Mouse (Mus musculus): ENCODE measurements around the gene Wdr4.
"Not testable (repeated sequence)": the region's sequence is repeated elsewhere in the genome, so short reads cannot be mapped to it uniquely, and the experiment has no call there.

Wdr4 gene

DNA sequence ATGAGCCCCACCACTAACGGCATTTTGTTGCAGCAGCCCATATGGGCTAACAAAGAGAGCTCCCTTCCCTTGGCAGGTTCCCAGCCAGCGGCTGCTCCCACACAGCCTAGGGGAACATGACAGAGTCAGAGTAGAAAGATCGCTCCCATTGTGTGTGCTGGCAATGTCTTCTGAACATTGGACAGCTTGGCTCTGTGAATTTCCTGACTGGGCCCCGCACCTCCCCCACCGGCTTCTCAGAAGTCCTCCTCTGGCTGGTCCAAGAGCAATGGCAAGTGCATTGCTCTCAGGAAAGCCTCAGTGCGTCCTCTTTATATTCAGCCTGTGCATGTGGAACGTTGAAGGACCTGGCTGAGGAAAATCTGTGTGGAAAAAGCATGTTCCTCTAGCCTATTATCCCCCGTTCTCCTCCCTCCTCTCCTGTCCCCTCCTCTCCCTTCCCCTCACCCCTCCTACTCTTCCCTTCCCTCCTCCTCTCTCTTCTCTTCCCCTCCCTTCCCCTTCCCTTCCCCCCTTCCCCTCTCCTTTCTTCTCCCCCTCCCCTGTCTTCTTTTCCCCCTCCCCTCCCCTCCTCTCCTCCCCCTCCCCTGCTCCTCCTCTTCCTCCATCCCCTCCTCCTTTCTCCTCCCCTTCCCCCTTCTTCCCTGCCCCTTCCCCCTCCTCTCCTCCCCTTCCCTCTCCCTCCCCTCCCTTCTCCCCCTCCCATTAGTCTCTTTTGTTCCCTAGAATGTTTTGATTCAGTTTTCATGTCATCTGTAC lies 16.3 kb upstream of the Wdr4 start:
- peak; percentile 77 to 88 for DNase-seq

- peak; percentile 54 to 79 for DNase-seq
Measured at GRCm38 (mm10) chr17:31535358-31535757, 15.6 kb upstream of the Wdr4 start.

- not testable (repeated sequence) for DNase-seq
Measured at GRCm38 (mm10) chr17:31532331-31532730, 12.6 kb upstream of the Wdr4 start.

GRCm38 (mm10) chr17:31531441-31532158 lies 11.8 kb upstream of the Wdr4 start:
- no peak for DNase-seq

DNA sequence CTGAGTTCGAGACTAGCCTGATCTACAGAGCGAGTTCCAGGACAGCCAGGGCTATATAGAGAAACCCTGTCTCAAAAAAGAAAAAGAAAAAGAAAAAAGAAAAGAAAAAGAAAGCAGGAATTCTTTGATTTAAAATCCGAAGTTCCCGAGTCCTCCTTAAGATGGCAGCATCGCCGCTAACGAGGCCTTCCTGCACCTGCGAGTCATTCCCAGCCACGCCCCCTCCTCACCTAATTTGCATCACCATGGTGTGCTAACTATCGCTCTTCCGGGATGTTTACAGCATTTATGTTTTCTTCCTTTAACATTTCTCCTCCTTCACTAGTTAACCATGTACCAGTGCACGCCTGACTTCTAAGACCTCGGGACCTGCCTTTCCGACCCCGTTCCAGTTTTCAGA lies 9.5 kb upstream of the Wdr4 start:
- DNase-seq, result peak; percentile 83 to 84

- no peak for DNase-seq
Measured at GRCm38 (mm10) chr17:31525816-31526215, 6.0 kb upstream of the Wdr4 start.

GRCm38 (mm10) chr17:31525114-31525513 lies 5.3 kb upstream of the Wdr4 start:
- no peak for DNase-seq

GRCm38 (mm10) chr17:31521948-31522347 lies 2.2 kb upstream of the Wdr4 start:
- no peak for DNase-seq

GRCm38 (mm10) chr17:31520895-31521294 lies 1.1 kb upstream of the Wdr4 start:
- peak; percentile 87 for DNase-seq

DNA sequence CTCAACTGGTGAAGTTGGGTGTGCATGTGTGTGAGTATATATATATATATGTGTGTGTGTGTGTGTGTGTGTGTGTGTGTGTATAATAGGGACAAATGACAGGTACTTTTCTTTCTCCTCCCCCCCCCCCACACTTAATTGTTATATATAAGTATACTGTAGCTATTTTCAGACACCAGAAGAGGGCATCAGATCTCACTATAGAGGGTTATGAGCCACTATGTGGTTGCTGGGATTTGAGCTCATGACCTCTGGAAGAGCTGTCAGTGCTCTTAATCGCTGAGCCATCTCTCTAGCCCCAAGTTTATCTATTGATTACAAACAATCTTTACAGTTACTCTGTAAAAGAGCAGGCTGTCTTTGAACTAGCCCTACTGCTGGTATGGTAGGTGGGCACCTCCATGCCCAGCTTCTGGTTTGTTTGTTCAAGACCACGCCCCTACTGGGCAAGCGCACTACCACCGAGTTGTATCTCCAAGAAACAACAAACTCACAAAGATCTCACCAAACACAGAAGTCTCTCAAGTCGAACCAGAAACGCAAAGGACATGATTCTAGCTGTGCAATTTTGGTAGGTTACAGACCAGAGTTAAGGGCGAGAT lies 335 bp downstream of the Wdr4 start:
- DNase-seq, result no peak

GRCm38 (mm10) chr17:31514696-31515095 lies 5.1 kb downstream of the Wdr4 start:
- DNase-seq, result no peak

GRCm38 (mm10) chr17:31512593-31512992 lies 7.2 kb downstream of the Wdr4 start:
- no peak for DNase-seq

GRCm38 (mm10) chr17:31511792-31512495 lies 7.8 kb downstream of the Wdr4 start:
- peak; percentile 85 to 93 for DNase-seq

GRCm38 (mm10) chr17:31510944-31511343 lies 8.8 kb downstream of the Wdr4 start:
- DNase-seq, result no peak

DNA sequence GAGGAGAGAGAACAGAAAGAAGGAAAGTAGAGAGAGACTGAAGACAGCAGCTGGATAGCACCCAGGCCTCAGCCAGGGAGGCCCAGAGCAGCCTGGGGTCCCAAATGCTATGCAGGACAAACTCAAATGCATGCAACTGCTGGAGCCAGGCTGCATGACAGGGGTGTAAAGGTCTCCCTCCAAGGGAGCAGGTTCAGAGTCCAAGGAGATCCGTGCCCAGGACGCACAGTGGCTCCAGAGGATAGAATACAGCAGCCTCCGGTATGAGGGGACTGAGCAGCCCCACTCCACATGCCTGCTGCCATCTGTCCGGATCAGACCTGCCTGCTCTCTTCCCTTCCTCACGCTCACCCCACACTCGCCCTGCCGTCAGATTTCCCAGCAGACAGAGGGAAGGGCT lies 13.5 kb downstream of the Wdr4 start:
- peak; percentile 65 to 88 for DNase-seq

GRCm38 (mm10) chr17:31505013-31505412 lies 14.8 kb downstream of the Wdr4 start:
- peak; percentile 80 to 92 for DNase-seq

- DNase-seq, result no peak
Measured at GRCm38 (mm10) chr17:31503936-31504335, 15.8 kb downstream of the Wdr4 start.

- DNase-seq, result no peak
Measured at GRCm38 (mm10) chr17:31503337-31503736, 16.4 kb downstream of the Wdr4 start.

DNA sequence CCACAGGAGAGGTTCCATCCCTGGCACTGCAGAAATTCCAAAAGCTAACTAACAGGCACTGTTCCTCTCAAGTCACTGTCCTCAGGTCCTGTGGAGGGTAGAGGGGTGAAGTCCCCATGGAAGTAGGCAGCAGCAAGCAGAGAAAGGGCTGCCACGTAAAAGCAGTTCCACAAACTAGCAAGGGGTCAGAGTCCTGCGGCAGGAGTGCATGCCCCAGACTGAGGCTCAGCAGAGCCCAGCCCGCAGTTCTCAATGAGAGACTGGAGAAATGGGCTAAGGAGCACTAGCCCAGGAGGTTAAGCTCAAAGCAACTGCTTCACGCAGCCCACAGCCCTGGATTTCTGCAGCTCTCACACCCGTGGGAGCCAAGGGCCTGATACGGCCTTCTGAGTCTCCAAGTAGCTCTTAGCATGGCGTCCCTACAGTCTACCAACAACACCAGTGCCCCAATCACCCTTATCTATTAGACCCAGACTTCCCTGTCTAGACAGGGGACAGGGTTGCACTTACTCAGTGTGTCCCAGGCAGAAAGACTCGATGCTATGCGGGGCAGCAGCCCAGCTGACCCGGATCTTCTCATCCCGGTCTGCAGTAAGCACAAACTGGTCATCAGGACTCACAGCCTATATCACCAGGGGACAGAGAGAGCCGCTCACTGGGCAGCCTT lies 17.4 kb downstream of the Wdr4 start:
- peak; percentile 46 to 67 for DNase-seq

DNA sequence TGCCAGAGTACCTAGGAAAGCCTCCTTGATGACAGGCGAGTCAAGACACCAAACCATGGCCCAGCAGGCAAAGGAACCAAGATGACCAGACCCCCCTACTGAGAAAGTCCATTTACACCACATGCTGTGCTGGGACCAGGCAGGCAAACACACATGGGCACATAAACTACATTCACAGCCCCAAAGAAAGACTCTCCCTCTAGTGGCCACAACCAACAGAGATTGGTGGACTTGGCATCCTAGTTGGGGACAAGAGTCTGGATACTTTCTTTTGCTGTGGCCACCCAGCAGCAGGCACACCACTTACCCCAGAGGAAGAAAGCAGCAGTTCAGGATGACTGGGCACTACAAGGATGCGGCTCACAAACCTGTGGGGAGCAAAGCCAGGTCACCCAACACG lies 18.9 kb downstream of the Wdr4 start:
- no peak for DNase-seq

- DNase-seq, result no peak
Measured at GRCm38 (mm10) chr17:31500416-31500815, 19.4 kb downstream of the Wdr4 start.

DNA sequence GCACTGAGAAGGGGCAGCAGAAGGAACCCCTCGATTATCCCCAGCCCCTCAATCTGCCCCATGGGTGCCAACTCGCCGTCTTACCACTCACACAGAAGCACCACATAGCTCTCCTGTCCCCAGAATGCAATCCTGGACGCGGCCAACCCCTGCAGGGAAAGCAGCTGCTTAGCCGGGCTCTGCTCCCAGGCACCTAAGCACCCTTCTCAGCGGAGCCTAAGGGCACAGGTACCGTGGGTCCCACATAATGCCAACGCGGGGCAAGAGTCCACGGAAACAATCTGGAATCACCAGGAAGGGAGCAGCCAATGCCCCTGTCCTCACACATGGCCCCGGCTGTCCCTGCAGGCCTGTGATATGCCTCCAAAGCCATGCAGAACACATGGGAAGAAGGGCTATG lies 20.1 kb downstream of the Wdr4 start:
- DNase-seq, result no peak

DNA sequence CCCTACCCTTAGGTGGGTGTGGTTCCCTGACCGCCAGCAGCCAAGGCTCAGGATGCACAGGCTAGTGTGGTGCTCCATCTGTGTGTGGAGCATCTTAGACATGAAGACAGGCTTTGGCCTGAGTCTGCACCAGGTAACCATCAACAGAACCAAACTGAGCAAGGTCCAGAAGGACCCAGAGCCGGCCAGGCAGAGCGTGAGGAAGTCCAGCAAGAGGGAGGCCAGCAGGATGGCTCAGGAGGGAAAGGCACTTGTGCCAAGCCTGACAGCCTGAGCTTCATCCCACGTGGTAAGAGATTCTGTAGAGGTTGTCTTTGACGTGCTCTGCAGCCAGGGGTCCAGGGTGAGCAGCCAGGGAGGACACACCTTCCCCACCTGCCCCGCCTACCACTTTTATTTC lies 22.1 kb downstream of the Wdr4 start:
- DNase-seq, result no peak
